In genomic region chr6:52205221-52205620, GRCm38 (mm10) we compare ENCODE assay signal across 12 mouse cellular contexts. TPM values are rescaled to one million over a fixed set of nuclear protein-coding genes. Genes with fewer than 3 reads are reported as not detected.
DNase-seq lines count a peak whose midpoint lies in the region; ATAC-seq lines count a peak whose summit lies in the region.
"Had no signal": no experiment of that assay in that cellular context is flagged by ENCODE, and none has a peak within 500 bp of the region (broad histone marks: within the 10 kb centered on the region; RNA-seq: fewer than 3 reads in every experiment).

No protein-coding gene starts in this region.

- H3K27ac ChIP-seq in embryonic facial prominence, embryonic 10.5 days (replicated peaks): no peak overlapping the region
- H3K27ac ChIP-seq in intestine, embryonic 16.5 days (ENCODE audit: low read length): peak overlapping the region; percentile 61
- H3K27ac ChIP-seq in neural tube, embryonic 13.5 days (replicated peaks): peak overlapping the region; percentile 100
- H3K27ac ChIP-seq: liver, embryonic 13.5 days; midbrain, embryonic 13.5 days had no signal

- H3K4me1 ChIP-seq in embryonic facial prominence, embryonic 10.5 days: peaks cover 21% of the 10 kb centered on the region
- peaks cover 23% of the 10 kb centered on the region for H3K4me1 ChIP-seq in intestine, embryonic 16.5 days (ENCODE audit: control insufficient read depth, insufficient read depth, low read length)
- H3K4me1 ChIP-seq in neural tube, embryonic 13.5 days (replicated peaks): peaks cover 98% of the 10 kb centered on the region

- H3K36me3 ChIP-seq in embryonic facial prominence, embryonic 10.5 days (replicated peaks): no peaks in the 10 kb centered on the region
- H3K36me3 ChIP-seq in intestine, embryonic 16.5 days (ENCODE audit: control insufficient read depth, insufficient read depth, low read length): no peaks in the 10 kb centered on the region
- H3K36me3 ChIP-seq in neural tube, embryonic 13.5 days: peaks cover 54% of the 10 kb centered on the region
- H3K36me3 ChIP-seq: liver, embryonic 13.5 days; midbrain, embryonic 13.5 days had no signal

- no peak for ATAC-seq in intestine, embryonic 16.5 days
- no peak for ATAC-seq in neural tube, embryonic 13.5 days (ENCODE audit: low read depth)
- ATAC-seq: midbrain, embryonic 13.5 days had no signal

- H3K9me3 ChIP-seq in embryonic facial prominence, embryonic 10.5 days: no peaks in the 10 kb centered on the region
- H3K9me3 ChIP-seq in intestine, embryonic 16.5 days (ENCODE audit: control insufficient read depth, low read length): no peaks in the 10 kb centered on the region
- H3K9me3 ChIP-seq in neural tube, embryonic 13.5 days: no peaks in the 10 kb centered on the region
- H3K9me3 ChIP-seq: liver, embryonic 13.5 days; midbrain, embryonic 13.5 days had no signal

- no peak overlapping the region for H3K4me3 ChIP-seq in embryonic facial prominence, embryonic 10.5 days
- H3K4me3 ChIP-seq in intestine, embryonic 16.5 days (ENCODE audit: low read length): peak overlapping the region; percentile 28
- H3K4me3 ChIP-seq in neural tube, embryonic 13.5 days: peak overlapping the region; percentile 96
- H3K4me3 ChIP-seq: midbrain, embryonic 13.5 days had no signal

- H3K27me3 ChIP-seq in embryonic facial prominence, embryonic 10.5 days (replicated peaks; ENCODE audit: low read depth, poor library complexity, severe bottlenecking): peaks cover 100% of the 10 kb centered on the region
- peaks cover 26% of the 10 kb centered on the region for H3K27me3 ChIP-seq in intestine, embryonic 16.5 days (replicated peaks; ENCODE audit: control insufficient read depth, insufficient read depth, low read length)
- H3K27me3 ChIP-seq in neural tube, embryonic 13.5 days: no peaks in the 10 kb centered on the region

- peak overlapping the region; percentile 66 for H3K9ac ChIP-seq in intestine, embryonic 16.5 days (ENCODE audit: low read depth, low read length)
- peak overlapping the region; percentile 100 for H3K9ac ChIP-seq in neural tube, embryonic 13.5 days
- H3K9ac ChIP-seq: liver, embryonic 13.5 days; midbrain, embryonic 13.5 days had no signal

- H3K4me2 ChIP-seq in intestine, embryonic 16.5 days (ENCODE audit: low read depth, low read length): peak overlapping the region; percentile 74
- H3K4me2 ChIP-seq in neural tube, embryonic 13.5 days: peak overlapping the region; percentile 97
- H3K4me2 ChIP-seq: midbrain, embryonic 13.5 days had no signal

- 5% methylated on average over 14 of the region's 14 CpGs for WGBS in embryonic facial prominence, embryonic 10.5 days
- 22% methylated on average over 14 of the region's 14 CpGs for WGBS in intestine, embryonic 16.5 days
- WGBS in neural tube, embryonic 13.5 days: 4% methylated on average over 14 of the region's 14 CpGs

- DNase-seq in kidney, adult 18-20 months: peak; percentile 32
- no peak for DNase-seq in kidney, adult 8-10 months
- DNase-seq in embryonic facial prominence, embryonic 10.5 days (ENCODE audit: low spot score): peak; percentile 54
- DNase-seq in thymus, postnatal 14 days: no peak
- no peak for DNase-seq in heart, postnatal 4 days
- DNase-seq in adrenal gland, adult 18-20 months (ENCODE audit: low spot score in 2 of 2): no peak
- DNase-seq: layer of hippocampus, adult 9-11 months; liver, embryonic 13.5 days had no signal

RNA-seq across cellular contexts. Expression of gene Hoxa5, which starts 0.8 kb away (rescaled TPM):
- 0.23 TPM in 1 of 2 replicates, not detected in the other for polyA plus RNA-seq in embryonic facial prominence, embryonic 10.5 days (2016; fragmentation: Nextera tagmentation; extraction: Ambion mirVana)
- 15.3 and 15.5 TPM in 2 replicates for polyA plus RNA-seq in intestine, embryonic 16.5 days (2015; fragmentation: Nextera tagmentation; extraction: Ambion mirVana)
- 44.7 and 66.8 TPM in 2 replicates for polyA plus RNA-seq in neural tube, embryonic 13.5 days (2015; fragmentation: Nextera tagmentation; extraction: Ambion mirVana)
- 1 to 10 TPM; 1.3 to 1.5 TPM for total RNA-seq in heart, postnatal 4 days (2021)
- 10 to 100 TPM; 13.3 to 20.2 TPM for total RNA-seq in adrenal gland, adult 18-20 months (2021)

RNA-seq across cellular contexts. Expression of gene Hoxa6, which starts 3.3 kb away (rescaled TPM):
- not detected in 2 replicates for polyA plus RNA-seq in embryonic facial prominence, embryonic 10.5 days (2016; fragmentation: Nextera tagmentation; extraction: Ambion mirVana)
- 1.2 and 1.4 TPM in 2 replicates for polyA plus RNA-seq in intestine, embryonic 16.5 days (2015; fragmentation: Nextera tagmentation; extraction: Ambion mirVana)
- 20.3 and 25.8 TPM in 2 replicates for polyA plus RNA-seq in neural tube, embryonic 13.5 days (2015; fragmentation: Nextera tagmentation; extraction: Ambion mirVana)
- total RNA-seq in heart, postnatal 4 days (2021): not detected
- total RNA-seq in adrenal gland, adult 18-20 months (2021): 1 to 10 TPM; 1.9 to 4.7 TPM
- polyA plus RNA-seq: heart, postnatal 0 days; liver, embryonic 13.5 days; midbrain, embryonic 13.5 days had no signal

RNA-seq across cellular contexts. Expression of gene Hoxa3, which starts 7.9 kb away (rescaled TPM):
- polyA plus RNA-seq in embryonic facial prominence, embryonic 10.5 days (2016; fragmentation: Nextera tagmentation; extraction: Ambion mirVana): 0.66 and 2.2 TPM in 2 replicates
- 5.2 and 5.9 TPM in 2 replicates for polyA plus RNA-seq in intestine, embryonic 16.5 days (2015; fragmentation: Nextera tagmentation; extraction: Ambion mirVana)
- polyA plus RNA-seq in neural tube, embryonic 13.5 days (2015; fragmentation: Nextera tagmentation; extraction: Ambion mirVana): 13.9 and 16.4 TPM in 2 replicates
- total RNA-seq in heart, postnatal 4 days (2021): 1 to 10 TPM; 1.4 TPM
- total RNA-seq in adrenal gland, adult 18-20 months (2021): 1 to 10 TPM; 2.8 to 4.0 TPM
- polyA plus RNA-seq: midbrain, embryonic 13.5 days had no signal

RNA-seq across cellular contexts. Expression of gene Gm28308, which starts 7.9 kb away (rescaled TPM):
- polyA plus RNA-seq in embryonic facial prominence, embryonic 10.5 days (2016; fragmentation: Nextera tagmentation; extraction: Ambion mirVana): not detected in 2 replicates
- not detected in 2 replicates for polyA plus RNA-seq in intestine, embryonic 16.5 days (2015; fragmentation: Nextera tagmentation; extraction: Ambion mirVana)
- polyA plus RNA-seq in neural tube, embryonic 13.5 days (2015; fragmentation: Nextera tagmentation; extraction: Ambion mirVana): not detected in 2 replicates
- total RNA-seq in heart, postnatal 4 days (2021): not detected
- total RNA-seq in adrenal gland, adult 18-20 months (2021): not detected
- polyA plus RNA-seq: heart, postnatal 0 days; liver, embryonic 13.5 days; midbrain, embryonic 13.5 days had no signal

RNA-seq across cellular contexts. Expression of gene Hoxa4, which starts 13.7 kb away (rescaled TPM):
- 0.09 TPM in 1 of 2 replicates, not detected in the other for polyA plus RNA-seq in embryonic facial prominence, embryonic 10.5 days (2016; fragmentation: Nextera tagmentation; extraction: Ambion mirVana)
- polyA plus RNA-seq in intestine, embryonic 16.5 days (2015; fragmentation: Nextera tagmentation; extraction: Ambion mirVana): 1.7 and 2.4 TPM in 2 replicates
- polyA plus RNA-seq in neural tube, embryonic 13.5 days (2015; fragmentation: Nextera tagmentation; extraction: Ambion mirVana): 5.7 and 5.8 TPM in 2 replicates
- under 1 TPM; 0.71 to 0.86 TPM for total RNA-seq in heart, postnatal 4 days (2021)
- 1 to 10 TPM; 1.8 to 3.1 TPM for total RNA-seq in adrenal gland, adult 18-20 months (2021)
- polyA plus RNA-seq: midbrain, embryonic 13.5 days had no signal

Comparison
In these comparisons a context has a peak if more than half of its experiments do, and no peak if none do; other contexts are left out.
1. DNase-seq: peak in kidney, adult 18-20 months (single experiment) and embryonic facial prominence, embryonic 10.5 days (single experiment); none in kidney, adult 8-10 months (0 of 2), thymus, postnatal 14 days (single experiment), heart, postnatal 4 days (single experiment) and adrenal gland, adult 18-20 months (0 of 2).
2. RNA of gene Hoxa5, which starts 0.8 kb away (polyA plus RNA-seq): 44.7 to 66.8 TPM in neural tube, embryonic 13.5 days and 15.3 to 15.5 TPM in intestine, embryonic 16.5 days; 0.23 TPM in embryonic facial prominence, embryonic 10.5 days; every median in the first group is over 10 times any median in the second.